Mouse (Mus musculus) embryonic facial prominence, embryonic 11.5 days (tissue): ENCODE results near the gene Usp39. TPM values are rescaled to one million over a fixed set of nuclear protein-coding genes. Genes with fewer than 3 reads are reported as not detected.

Experiments used
- ATAC-seq: fragments of 200-750 bp; cut with Nextera tagmentation; replicated peaks from 2 replicates; pipeline ENCODE4 v1.8.0; 2017; ENCODE audit warnings: low read depth; ENCODE audit not compliant: insufficient number of reproducible peaks, low FRiP score, low TSS enrichment
- DNase-seq: peaks from one replicate; pipeline ENCODE4 v3.0.0-alpha.2; 2015; ENCODE audit warnings: low spot score
- H3K27ac ChIP-seq: fragments of 300-500 bp; sonication (generic); replicated peaks from 2 replicates; pipeline ENCODE4 v1.5.1; 2014; ENCODE audit warnings: mild to moderate bottlenecking, low read depth, low read length, control low read depth
- H3K27me3 ChIP-seq: fragments of 300-500 bp; sonication (generic); 2 replicates; pipeline ENCODE4 v1.6.1; 2014; ENCODE audit warnings: mild to moderate bottlenecking, low read length, moderate library complexity, mixed read lengths; ENCODE audit not compliant: control insufficient read depth, insufficient read depth
- H3K36me3 ChIP-seq: fragments of 300-500 bp; sonication (generic); replicated peaks from 2 replicates; pipeline ENCODE4 v1.6.1; 2014; ENCODE audit warnings: low read depth, mild to moderate bottlenecking, low read length, moderate library complexity, mixed read lengths; ENCODE audit not compliant: control insufficient read depth, insufficient read depth
- H3K4me1 ChIP-seq: fragments of 300-500 bp; sonication (generic); 2 replicates; pipeline ENCODE4 v1.6.1; 2014; ENCODE audit warnings: low read length, mixed read lengths; ENCODE audit not compliant: control insufficient read depth, insufficient read depth
- H3K4me2 ChIP-seq: fragments of 300-500 bp; sonication (generic); 2 replicates; pipeline ENCODE4 v1.6.1; 2014; ENCODE audit warnings: low read depth, mild to moderate bottlenecking, control low read depth, low read length, moderate library complexity
- H3K4me3 ChIP-seq: fragments of 300-500 bp; sonication (generic); 2 replicates; pipeline ENCODE4 v1.5.1; 2014; ENCODE audit warnings: low read depth, low read length, control low read depth
- H3K9ac ChIP-seq: fragments of 300-500 bp; sonication (generic); replicated peaks from 2 replicates; pipeline ENCODE4 v1.6.1; 2014; ENCODE audit warnings: mild to moderate bottlenecking, control low read depth, low read length
- H3K9me3 ChIP-seq: fragments of 300-500 bp; sonication (generic); replicated peaks from 2 replicates; pipeline ENCODE4 v1.6.1; 2016; ENCODE audit warnings: mild to moderate bottlenecking, low read length, inconsistent platforms, mixed read lengths; ENCODE audit not compliant: control insufficient read depth
- WGBS: fragments of 180-500 bp; shearing (Covaris S2); extraction: QIAGEN DNeasy Blood & Tissue Kit; methylation state at CpG from one replicate; pipeline ENCODE4 v1.1.7; 2014; 5-methylcytosine and 5-hydroxymethylcytosine counted together
- polyA plus RNA-seq: library from polyadenylated mRNA; unstranded; fragments of >200 nt; fragmentation: Nextera tagmentation; extraction: Ambion mirVana; gene quantifications from 2 replicates; pipeline ENCODE4 v1.2.1, GENCODE M21; 2014

Gene Usp39
- polyA plus RNA-seq, 1 experiment from 2014 or later: 107 TPM

DNA sequence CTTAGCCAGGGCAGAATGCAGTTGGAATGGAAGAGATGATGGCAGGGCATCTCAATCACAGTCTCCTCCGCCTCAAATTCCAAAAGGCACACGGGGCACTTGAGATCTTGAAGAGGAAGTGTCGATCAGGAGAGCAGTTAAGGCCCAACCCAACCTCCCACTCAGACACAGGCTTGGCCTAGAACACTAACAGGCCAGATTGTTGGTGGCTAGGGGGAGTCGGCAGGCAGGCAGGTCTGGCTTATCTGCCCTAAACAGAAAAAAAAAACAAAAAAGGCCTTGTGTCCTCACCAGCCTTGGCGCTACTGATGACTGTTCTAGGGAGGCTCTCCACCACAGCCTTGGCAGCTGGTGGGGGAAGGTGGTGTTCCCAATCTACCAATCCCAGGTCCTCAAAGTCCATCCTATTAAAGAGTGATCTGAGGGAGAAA lies 16.2 kb upstream of the Usp39 start:
- H3K9ac ChIP-seq: no peak overlapping the region
- H3K9me3 ChIP-seq: no peaks in the 10 kb centered on the region
- peak overlapping the region; percentile 71 for H3K4me2 ChIP-seq
- H3K27ac ChIP-seq: no peak overlapping the region
- H3K27me3 ChIP-seq: no peaks in the 10 kb centered on the region
- H3K36me3 ChIP-seq: peaks cover 6% of the 10 kb centered on the region
- ATAC-seq (no peak), DNase-seq (no peak)
- H3K4me1 ChIP-seq: 0 out of 2 replicates have a peak, but pooled peaks cover 2% of the 10 kb centered on the region
- WGBS: 61% methylated on average over 5 of the region's 5 CpGs
- peak overlapping the region; percentile 76; the same call in 1 of the 2 replicates for H3K4me3 ChIP-seq

GRCm38 (mm10) chr6:72360599-72360935 lies 15.6 kb upstream of the Usp39 start:
- ATAC-seq: no peak
- 81% methylated on average over 7 of the region's 7 CpGs for WGBS
- 0 out of 2 replicates have a peak, but pooled peaks cover 2% of the 10 kb centered on the region for H3K4me1 ChIP-seq

GRCm38 (mm10) chr6:72359891-72360598 lies 15.1 kb upstream of the Usp39 start:
- Histone ChIP-seq H3K4me1 (0 out of 2 replicates have a peak, but pooled peaks cover 2% of the 10 kb centered on the region), H3K9me3 (no peaks in the 10 kb centered on the region), H3K9ac (no peak overlapping the region; the same call in 1 of the 2 replicates), H3K4me3 (no peak overlapping the region), H3K36me3 (peaks cover 6% of the 10 kb centered on the region), H3K27me3 (no peaks in the 10 kb centered on the region), H3K27ac (no peak overlapping the region), H3K4me2 (no peak overlapping the region)
- 82% methylated on average over 11 of the region's 11 CpGs for WGBS
- no peak for DNase-seq
- no peak for ATAC-seq

More at GRCm38 (mm10) chr6:72360599-72360935, 15.6 kb upstream of the Usp39 start:
- Histone ChIP-seq H3K9me3 (no peaks in the 10 kb centered on the region), H3K4me3 (no peak overlapping the region), H3K36me3 (peaks cover 6% of the 10 kb centered on the region), H3K27me3 (no peaks in the 10 kb centered on the region), H3K4me2 (no peak overlapping the region), H3K27ac (no peak overlapping the region), H3K9ac (no peak overlapping the region; the same call in 1 of the 2 replicates)
- DNase-seq: no peak

DNA sequence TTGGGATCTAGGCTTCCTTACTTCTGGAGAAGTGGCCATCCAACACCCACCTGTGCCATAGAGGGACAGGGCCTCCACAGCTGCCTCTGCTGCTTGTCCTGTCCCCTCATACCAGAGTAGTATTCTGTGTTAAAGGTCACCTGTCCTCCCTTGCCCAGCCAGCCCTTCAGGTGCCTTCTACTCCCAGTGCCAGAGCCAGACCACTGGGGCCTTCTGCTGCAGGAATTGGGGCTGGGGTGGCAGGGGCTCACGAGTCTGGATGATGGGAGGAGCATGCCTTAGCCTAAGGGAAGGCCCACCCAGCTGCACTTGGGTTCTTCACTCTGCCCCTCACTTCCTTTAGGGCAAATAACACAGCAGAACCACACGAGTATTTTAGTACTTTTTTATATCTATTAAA lies 14.4 kb upstream of the Usp39 start:
- Histone ChIP-seq H3K9me3 (no peaks in the 10 kb centered on the region), H3K36me3 (peaks cover 6% of the 10 kb centered on the region), H3K4me3 (no peak overlapping the region), H3K4me2 (no peak overlapping the region), H3K27me3 (no peaks in the 10 kb centered on the region), H3K27ac (no peak overlapping the region), H3K4me1 (peaks cover 2% of the 10 kb centered on the region; the same call in 1 of the 2 replicates), H3K9ac (no peak overlapping the region)
- ATAC-seq (no peak), DNase-seq (no peak)
- 71% methylated on average over 2 of the region's 2 CpGs for whole genome bisulfite sequencing

- H3K4me2 ChIP-seq: no peak overlapping the region
- peaks cover 6% of the 10 kb centered on the region for H3K36me3 ChIP-seq
- no peak overlapping the region for H3K27ac ChIP-seq
- 88% methylated on average over 10 of the region's 10 CpGs for WGBS
- H3K4me1 ChIP-seq: peaks cover 2% of the 10 kb centered on the region; the same call in 1 of the 2 replicates
- H3K9ac ChIP-seq: no peak overlapping the region
- H3K4me3 ChIP-seq: no peak overlapping the region
- ATAC-seq: no peak
- DNase-seq: no peak
- H3K9me3 ChIP-seq: no peaks in the 10 kb centered on the region
- no peaks in the 10 kb centered on the region for H3K27me3 ChIP-seq
Observed at GRCm38 (mm10) chr6:72358086-72358764, 13.2 kb upstream of the Usp39 start.

GRCm38 (mm10) chr6:72357164-72358079 lies 12.4 kb upstream of the Usp39 start:
- H3K9ac ChIP-seq: no peak overlapping the region
- no peaks in the 10 kb centered on the region for H3K27me3 ChIP-seq
- H3K4me1 ChIP-seq: peaks cover 2% of the 10 kb centered on the region; the same call in 1 of the 2 replicates
- WGBS: 78% methylated on average over 5 of the region's 5 CpGs
- H3K4me3 ChIP-seq: no peak overlapping the region
- DNase-seq: no peak
- no peaks in the 10 kb centered on the region for H3K9me3 ChIP-seq
- no peak for ATAC-seq
- no peak overlapping the region for H3K4me2 ChIP-seq
- H3K27ac ChIP-seq: no peak overlapping the region
- peaks cover 6% of the 10 kb centered on the region for H3K36me3 ChIP-seq

- peak overlapping the region; percentile 97 for H3K4me2 ChIP-seq
- H3K27me3 ChIP-seq: no peaks in the 10 kb centered on the region
- peaks cover under 1% of the 10 kb centered on the region; the same call in 1 of the 2 replicates for H3K4me1 ChIP-seq
- 0 out of 2 replicates have a peak, but pooled peaks have one; percentile 5 for ATAC-seq
- WGBS: 33% methylated on average over 8 of the region's 8 CpGs
- no peaks in the 10 kb centered on the region for H3K9me3 ChIP-seq
- no peak for DNase-seq
- peak overlapping the region; percentile 56 for H3K4me3 ChIP-seq
- H3K9ac ChIP-seq: peak overlapping the region; percentile 72
- H3K27ac ChIP-seq: no peak overlapping the region
- H3K36me3 ChIP-seq: peaks cover 6% of the 10 kb centered on the region
Observed at GRCm38 (mm10) chr6:72356001-72356532, 11.1 kb upstream of the Usp39 start.
